10 mouse cellular contexts compared by ENCODE assay signal in the genomic region with DNA sequence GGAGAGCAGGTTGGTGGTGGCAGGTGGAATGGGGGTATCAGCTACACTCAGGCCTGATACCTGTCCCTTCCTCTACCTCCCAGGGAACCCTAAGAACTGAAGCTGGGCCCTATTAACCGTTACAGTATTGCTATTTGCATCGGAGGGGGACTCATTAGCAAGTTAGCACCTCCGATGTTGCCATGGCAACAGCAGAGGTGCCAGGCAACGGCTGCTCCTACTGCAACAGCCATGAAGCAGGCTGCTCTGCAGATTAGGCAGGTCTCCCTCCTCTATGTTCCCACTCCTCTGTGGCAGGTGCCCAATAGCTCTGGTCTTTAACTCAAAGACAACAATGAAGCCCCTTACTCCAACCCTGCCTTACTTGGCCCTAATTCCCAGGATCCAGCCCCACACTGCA. TPM values are rescaled to one million over a fixed set of nuclear protein-coding genes. Genes with fewer than 3 reads are reported as not detected.
A peak's percentile ranks its signal among the peaks of the same experiment; 100 is the strongest.
DNase-seq lines count a peak whose midpoint lies in the region; ATAC-seq and TF ChIP-seq lines count a peak whose summit lies in the region.
"Had no signal": no experiment of that assay in that cellular context is flagged by ENCODE, and none has a peak within 500 bp of the region (broad histone marks: within the 10 kb centered on the region; RNA-seq: fewer than 3 reads in every experiment).

No protein-coding gene starts in this region.

- no peak for TF ChIP-seq EP300 in lung, postnatal 0 days (IDR thresholded peaks at IDR 0.05)

- H3K9ac ChIP-seq in midbrain, embryonic 12.5 days (replicated peaks), result peak overlapping the region; percentile 93
- no peak overlapping the region for H3K9ac ChIP-seq in lung, postnatal 0 days (replicated peaks; ENCODE audit: low read depth)
- H3K9ac ChIP-seq: limb, embryonic 12.5 days had no signal

- H3K4me3 ChIP-seq in cerebellum, adult 2 months (replicated peaks; ENCODE audit: insufficient read depth, low read depth, low read length), result peak overlapping the region; percentile 89
- H3K4me3 ChIP-seq in hindbrain, embryonic 10.5 days, result peak overlapping the region; percentile 79; the same call in 1 of the 2 replicates
- peak overlapping the region; percentile 88 for H3K4me3 ChIP-seq in midbrain, embryonic 12.5 days
- H3K4me3 ChIP-seq in lung, postnatal 0 days (ENCODE audit: low read depth, low read length), result no peak overlapping the region
- H3K4me3 ChIP-seq: limb, embryonic 12.5 days; myocyte had no signal

- ATAC-seq in midbrain, embryonic 12.5 days (ENCODE audit: low FRiP score, low read depth), result no peak
- no peak for ATAC-seq in lung, postnatal 0 days

- no peak for TF ChIP-seq POLR2A in cerebellum, adult 2 months (IDR thresholded peaks at IDR 0.05; ENCODE audit: borderline replicate concordance, insufficient read depth, low read length)

- DNase-seq in cerebellum, adult 2 months, result peak in 1 of 2 experiments; percentile 37
- DNase-seq in cerebellum, adult 8-10 months, result no peak
- peak; percentile 33 for DNase-seq in ES-CJ7 (ENCODE audit: low read depth, low spot score)
- DNase-seq in hindbrain, embryonic 10.5 days (ENCODE audit: low spot score), result peak; percentile 18
- no peak for DNase-seq in kidney, postnatal 36 days
- DNase-seq in lung, adult 18-20 months, result no peak
- no peak for DNase-seq in lung, postnatal 0 days (ENCODE audit: low spot score)

- no peaks in the 10 kb centered on the region for H3K27me3 ChIP-seq in cerebellum, adult 2 months (ENCODE audit: control insufficient read depth, insufficient read depth, low read length)
- peaks cover 91% of the 10 kb centered on the region for H3K27me3 ChIP-seq in hindbrain, embryonic 10.5 days (ENCODE audit: insufficient read depth, poor library complexity, severe bottlenecking)
- peaks cover 24% of the 10 kb centered on the region for H3K27me3 ChIP-seq in midbrain, embryonic 12.5 days
- peaks cover 30% of the 10 kb centered on the region for H3K27me3 ChIP-seq in lung, postnatal 0 days (replicated peaks; ENCODE audit: insufficient read depth, low read length)

- peaks cover 12% of the 10 kb centered on the region for H3K36me3 ChIP-seq in hindbrain, embryonic 10.5 days
- H3K36me3 ChIP-seq in midbrain, embryonic 12.5 days, result peaks cover 15% of the 10 kb centered on the region; the same call in 1 of the 2 replicates
- H3K36me3 ChIP-seq in lung, postnatal 0 days (ENCODE audit: insufficient read depth, low read length), result no peaks in the 10 kb centered on the region
- H3K36me3 ChIP-seq: limb, embryonic 12.5 days had no signal

- peaks cover 43% of the 10 kb centered on the region for H3K4me1 ChIP-seq in cerebellum, adult 2 months (ENCODE audit: control insufficient read depth, insufficient read depth, low read length)
- peaks cover 84% of the 10 kb centered on the region for H3K4me1 ChIP-seq in hindbrain, embryonic 10.5 days (replicated peaks)
- H3K4me1 ChIP-seq in midbrain, embryonic 12.5 days, result peaks cover 68% of the 10 kb centered on the region
- no peaks in the 10 kb centered on the region for H3K4me1 ChIP-seq in lung, postnatal 0 days (ENCODE audit: insufficient read depth, low read depth, low read length)

- peak overlapping the region; percentile 84 for H3K4me2 ChIP-seq in midbrain, embryonic 12.5 days (replicated peaks)
- no peak overlapping the region for H3K4me2 ChIP-seq in lung, postnatal 0 days (replicated peaks; ENCODE audit: low read depth, low read length)
- H3K4me2 ChIP-seq: limb, embryonic 12.5 days had no signal

- TF ChIP-seq CTCF in cerebellum, adult 2 months (IDR thresholded peaks at IDR 0.05; ENCODE audit: borderline replicate concordance, insufficient read depth, low read depth, low read length), result no peak
- no peak for TF ChIP-seq CTCF in lung, postnatal 0 days (IDR thresholded peaks at IDR 0.05)

- no peak overlapping the region for H3K27ac ChIP-seq in cerebellum, adult 2 months (ENCODE audit: insufficient read depth, low read length)
- peak overlapping the region; percentile 62 for H3K27ac ChIP-seq in hindbrain, embryonic 10.5 days
- H3K27ac ChIP-seq in midbrain, embryonic 12.5 days (replicated peaks), result peak overlapping the region; percentile 66
- no peak overlapping the region for H3K27ac ChIP-seq in lung, postnatal 0 days (ENCODE audit: low read length)
- H3K27ac ChIP-seq: limb, embryonic 12.5 days had no signal

- 3% methylated on average over 4 of the region's 4 CpGs for WGBS in cerebellum, adult 2 months
- 3% methylated on average over 4 of the region's 4 CpGs for WGBS in hindbrain, embryonic 10.5 days
- 12% methylated on average over 4 of the region's 4 CpGs for WGBS in midbrain, embryonic 12.5 days
- 5% methylated on average over 4 of the region's 4 CpGs for WGBS in lung, postnatal 0 days

- H3K9me3 ChIP-seq in hindbrain, embryonic 10.5 days, result no peaks in the 10 kb centered on the region
- H3K9me3 ChIP-seq in midbrain, embryonic 12.5 days, result no peaks in the 10 kb centered on the region
- H3K9me3 ChIP-seq in lung, postnatal 0 days (ENCODE audit: low read length), result no peaks in the 10 kb centered on the region
- H3K9me3 ChIP-seq: limb, embryonic 12.5 days had no signal

RNA-seq across cellular contexts. Expression of a gene that starts 3.8 kb away (rescaled TPM):
- 85.8 and 90.1 TPM in 2 replicates for polyA plus RNA-seq in cerebellum, adult 2 months (2012; rRNA removed)
- polyA plus RNA-seq in hindbrain, embryonic 10.5 days (2016; fragmentation: Nextera tagmentation; extraction: Ambion mirVana), result 7.8 and 20.1 TPM in 2 replicates
- 41.5 and 44.3 TPM in 2 replicates for polyA plus RNA-seq in midbrain, embryonic 12.5 days (2016; fragmentation: Nextera tagmentation; extraction: Ambion mirVana)
- 5.5 and 6.0 TPM in 2 replicates for polyA plus RNA-seq in lung, postnatal 0 days (2015; fragmentation: Nextera tagmentation; extraction: Ambion mirVana)

RNA-seq across cellular contexts. Expression of a gene that starts 28.7 kb away (rescaled TPM):
- not detected in 2 replicates for polyA plus RNA-seq in cerebellum, adult 2 months (2012; rRNA removed)
- not detected in 2 replicates for polyA plus RNA-seq in hindbrain, embryonic 10.5 days (2016; fragmentation: Nextera tagmentation; extraction: Ambion mirVana)
- polyA plus RNA-seq in midbrain, embryonic 12.5 days (2016; fragmentation: Nextera tagmentation; extraction: Ambion mirVana), result not detected in 2 replicates
- polyA plus RNA-seq in lung, postnatal 0 days (2015; fragmentation: Nextera tagmentation; extraction: Ambion mirVana), result not detected in 2 replicates
- polyA plus RNA-seq: limb, embryonic 12.5 days; myocyte had no signal

RNA-seq across cellular contexts. Expression of a gene that starts 31.0 kb away (rescaled TPM):
- polyA plus RNA-seq in cerebellum, adult 2 months (2012; rRNA removed), result 67.5 and 73.4 TPM in 2 replicates
- polyA plus RNA-seq in hindbrain, embryonic 10.5 days (2016; fragmentation: Nextera tagmentation; extraction: Ambion mirVana), result 61.4 and 62.4 TPM in 2 replicates
- 50.6 and 50.9 TPM in 2 replicates for polyA plus RNA-seq in midbrain, embryonic 12.5 days (2016; fragmentation: Nextera tagmentation; extraction: Ambion mirVana)
- 85.9 and 104 TPM in 2 replicates for polyA plus RNA-seq in lung, postnatal 0 days (2015; fragmentation: Nextera tagmentation; extraction: Ambion mirVana)

RNA-seq across cellular contexts. Expression of a gene that starts 44.0 kb away (rescaled TPM):
- not detected in 2 replicates for polyA plus RNA-seq in cerebellum, adult 2 months (2012; rRNA removed)
- polyA plus RNA-seq in hindbrain, embryonic 10.5 days (2016; fragmentation: Nextera tagmentation; extraction: Ambion mirVana), result not detected in 2 replicates
- not detected in 2 replicates for polyA plus RNA-seq in midbrain, embryonic 12.5 days (2016; fragmentation: Nextera tagmentation; extraction: Ambion mirVana)
- polyA plus RNA-seq in lung, postnatal 0 days (2015; fragmentation: Nextera tagmentation; extraction: Ambion mirVana), result not detected in 2 replicates
- polyA plus RNA-seq: limb, embryonic 12.5 days; myocyte had no signal

RNA-seq across cellular contexts. Expression of a gene that starts 52.6 kb away (rescaled TPM):
- polyA plus RNA-seq in cerebellum, adult 2 months (2012; rRNA removed), result not detected in 2 replicates
- not detected in 2 replicates for polyA plus RNA-seq in hindbrain, embryonic 10.5 days (2016; fragmentation: Nextera tagmentation; extraction: Ambion mirVana)
- polyA plus RNA-seq in midbrain, embryonic 12.5 days (2016; fragmentation: Nextera tagmentation; extraction: Ambion mirVana), result not detected in 2 replicates
- not detected in 2 replicates for polyA plus RNA-seq in lung, postnatal 0 days (2015; fragmentation: Nextera tagmentation; extraction: Ambion mirVana)
- polyA plus RNA-seq: limb, embryonic 12.5 days; myocyte had no signal

Comparison
In these comparisons a context has a peak if more than half of its experiments do, and no peak if none do; other contexts are left out.
1. DNase-seq: peak in ES-CJ7 (single experiment) and hindbrain, embryonic 10.5 days (single experiment); none in cerebellum, adult 8-10 months (single experiment), kidney, postnatal 36 days (0 of 2), lung, adult 18-20 months (0 of 2) and lung, postnatal 0 days (single experiment).
2. H3K27ac ChIP-seq: peak in hindbrain, embryonic 10.5 days (single experiment) and midbrain, embryonic 12.5 days (single experiment); none in cerebellum, adult 2 months (single experiment) and lung, postnatal 0 days (single experiment).